Mouse (Mus musculus): ENCODE measurements around the gene Efcab2.
A peak's percentile ranks its signal among the peaks of the same experiment; 100 is the strongest.

Gene Efcab2

GRCm38 (mm10) chr1:178530301-178531078 is 124.6 kb downstream of the Efcab2 start:
- DNase-seq (ENCODE audit: inconsistent age in 2 of 2, low spot score in 1 of 2), result peak; percentile 86 to 95
